Mouse (Mus musculus): ENCODE results near the gene D5Ertd579e.

Gene D5Ertd579e

DNA sequence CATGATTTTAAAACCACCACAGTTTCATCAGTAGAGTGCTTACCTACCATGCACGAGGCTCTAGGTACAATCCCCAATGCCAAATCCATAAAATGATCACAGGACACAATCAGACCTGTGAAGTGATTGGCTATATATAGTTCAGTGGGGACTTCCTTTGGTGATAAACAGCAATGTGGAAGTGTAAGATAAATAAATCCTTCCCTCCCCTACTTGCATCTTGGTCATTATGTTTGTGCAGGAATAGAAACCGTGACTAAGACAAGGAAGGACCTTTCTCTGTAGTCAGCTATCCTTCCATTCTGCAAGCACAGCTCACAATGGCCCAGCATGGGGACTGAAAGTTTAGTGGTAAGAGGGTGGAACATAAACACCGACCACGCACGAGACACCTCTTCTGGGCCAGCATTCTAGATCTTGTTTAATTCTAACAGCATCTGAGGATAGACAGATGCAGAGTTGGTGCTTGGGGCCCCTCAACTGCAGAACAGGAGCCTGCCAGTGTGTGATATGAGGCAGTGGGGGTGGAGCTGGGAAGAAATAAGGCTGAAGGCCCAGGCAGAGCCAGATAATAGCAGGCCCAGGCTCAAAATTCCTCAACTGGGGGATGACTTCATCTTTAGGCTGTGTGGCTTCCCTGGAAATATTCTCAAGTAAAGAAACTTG, 25.0 kb upstream of the D5Ertd579e start:
- no peak for DNase-seq (ENCODE audit: extremely low read depth, low read depth, low spot score)

DNA sequence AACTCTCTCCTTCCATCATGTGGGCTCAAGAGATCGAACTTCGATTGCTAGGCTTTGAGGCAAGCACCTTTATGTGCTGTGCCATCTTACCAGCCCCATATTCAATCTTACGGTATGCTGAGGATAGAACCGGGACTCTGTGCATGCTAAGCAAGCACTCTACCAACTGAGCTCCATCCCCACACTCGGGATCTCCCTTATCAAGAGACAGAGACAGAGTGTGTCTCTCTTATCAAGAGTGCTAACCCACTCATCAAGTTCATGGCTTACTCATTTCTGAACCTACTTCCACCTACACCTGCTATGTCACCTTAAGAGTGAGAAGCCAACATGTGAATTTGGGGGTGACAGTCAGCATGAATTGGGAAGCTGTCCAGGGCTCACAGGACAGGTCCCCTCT, 24.4 kb upstream of the D5Ertd579e start:
- DNase-seq (ENCODE audit: extremely low read depth, low read depth, low spot score) = no peak

DNA sequence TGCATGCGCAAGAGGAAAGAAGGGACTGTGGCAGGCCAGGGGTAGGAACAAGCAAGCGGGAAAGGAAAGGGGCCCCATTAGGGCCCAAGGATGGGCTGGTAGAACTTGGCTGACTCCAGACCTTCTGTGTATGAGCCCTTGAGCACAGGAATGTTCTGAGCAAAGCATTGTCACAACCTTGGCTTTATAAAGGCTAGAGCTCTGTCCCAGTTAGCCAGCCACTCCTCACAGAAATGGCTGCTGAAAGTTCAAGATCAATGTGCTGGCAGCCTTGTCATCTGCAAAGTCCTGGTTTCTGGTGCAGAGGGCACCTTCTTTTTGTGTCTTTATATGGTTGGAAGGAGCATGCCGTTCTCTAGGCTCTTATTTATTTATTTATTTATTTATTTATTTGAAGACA, 23.8 kb upstream of the D5Ertd579e start:
- no peak for DNase-seq (ENCODE audit: extremely low read depth, low read depth, low spot score)

DNA sequence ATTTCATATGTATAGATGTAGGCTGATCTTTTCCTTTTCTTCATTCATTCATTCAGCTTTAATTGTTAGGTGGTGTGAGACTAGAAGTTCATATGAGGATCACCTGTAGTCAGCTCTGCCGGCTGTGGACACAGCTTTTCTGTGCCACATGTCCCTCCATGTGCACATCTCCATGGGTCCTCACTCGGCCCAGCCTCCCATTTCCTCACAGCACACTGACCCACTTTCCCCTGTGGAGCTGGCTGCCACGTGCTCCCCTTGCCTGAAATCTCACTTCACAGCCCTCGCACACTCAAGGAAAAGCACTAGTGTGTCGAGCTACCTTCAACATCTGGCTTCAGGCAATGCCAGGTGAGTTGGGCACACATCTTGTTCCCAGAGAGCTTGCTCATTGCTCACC, 23.3 kb upstream of the D5Ertd579e start:
- DNase-seq (ENCODE audit: extremely low read depth, low read depth, low spot score) = no peak

DNA sequence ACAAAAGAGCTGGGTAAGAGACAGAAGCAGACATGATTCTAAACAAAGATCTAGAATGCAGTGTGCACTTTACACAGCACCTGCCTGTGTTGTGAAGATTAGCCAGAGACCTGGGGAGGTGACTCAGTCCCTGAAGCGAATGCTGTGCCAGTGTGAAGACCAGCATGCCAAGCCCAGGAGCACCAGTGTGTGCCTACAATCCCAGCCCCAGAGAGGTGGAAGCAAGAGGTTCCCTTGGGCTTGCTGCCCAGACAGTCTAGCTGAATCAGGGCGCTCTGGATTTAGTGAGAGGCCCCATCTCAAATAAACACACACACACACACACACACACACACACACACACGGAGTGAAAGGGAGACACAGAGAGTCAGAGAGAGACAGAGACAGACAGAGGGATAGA, 22.1 kb upstream of the D5Ertd579e start:
- DNase-seq (ENCODE audit: extremely low read depth, low read depth, low spot score) = no peak

DNA sequence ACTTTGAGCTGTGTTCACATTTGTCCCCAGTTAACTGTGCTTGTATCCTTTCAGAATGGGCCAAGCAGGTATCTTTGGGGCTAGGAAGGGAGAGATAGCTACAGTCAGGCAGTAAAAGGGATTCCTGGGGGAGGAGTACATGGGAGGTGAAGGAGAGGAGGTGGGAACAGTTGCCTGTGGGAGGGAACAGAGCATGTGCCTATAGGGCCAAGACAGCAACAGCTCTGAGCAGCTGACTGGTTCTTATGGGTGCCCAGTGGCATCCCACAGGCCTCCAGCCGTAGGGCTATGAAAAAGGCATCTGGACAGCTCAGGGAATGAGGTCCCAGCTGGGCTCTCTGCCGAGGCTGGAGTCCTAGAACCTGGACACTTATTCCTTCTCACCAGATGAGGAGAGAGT, 21.0 kb upstream of the D5Ertd579e start:
- no peak for DNase-seq (ENCODE audit: extremely low read depth, low read depth, low spot score)

DNA sequence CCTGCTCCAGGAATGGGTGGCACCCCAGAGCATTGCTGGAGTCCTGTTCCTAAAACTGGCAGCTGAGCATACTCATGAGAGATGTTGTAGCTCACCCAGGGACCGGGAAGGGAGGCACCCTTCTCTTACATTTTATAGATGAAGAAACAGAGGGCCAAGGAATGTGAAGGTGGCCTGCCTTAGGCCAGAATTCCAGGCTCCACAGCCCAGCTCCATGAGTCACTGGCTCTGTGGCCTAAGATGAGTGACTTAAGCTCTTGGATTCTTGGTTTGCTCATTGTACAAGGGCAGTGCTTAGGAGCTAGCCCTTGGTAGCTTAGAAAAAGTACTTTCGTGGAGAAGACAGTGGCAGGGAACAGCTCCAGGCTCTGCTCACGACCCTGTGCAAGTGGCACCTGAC, 19.0 kb upstream of the D5Ertd579e start:
- DNase-seq (ENCODE audit: extremely low read depth, low read depth, low spot score) = no peak

DNA sequence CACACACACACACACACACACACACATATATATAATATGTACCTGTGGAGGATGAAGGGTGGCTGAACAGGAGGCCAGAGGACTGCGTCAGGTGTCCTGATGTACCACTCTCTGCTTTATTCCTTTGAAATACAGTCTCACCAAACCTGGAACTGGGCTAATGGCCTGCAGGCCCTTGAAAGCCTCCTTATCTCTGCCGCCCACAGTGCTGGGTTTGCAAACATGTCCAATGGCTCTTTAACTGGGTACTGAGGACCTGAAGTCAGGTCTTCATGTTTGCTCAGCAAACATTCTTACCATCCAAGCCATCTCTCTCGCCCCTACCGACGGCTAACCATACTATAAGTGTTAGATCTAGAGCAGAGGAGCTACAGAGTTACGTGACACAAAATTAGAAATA, 17.9 kb upstream of the D5Ertd579e start:
- DNase-seq (ENCODE audit: extremely low read depth, low read depth, low spot score) = no peak

DNA sequence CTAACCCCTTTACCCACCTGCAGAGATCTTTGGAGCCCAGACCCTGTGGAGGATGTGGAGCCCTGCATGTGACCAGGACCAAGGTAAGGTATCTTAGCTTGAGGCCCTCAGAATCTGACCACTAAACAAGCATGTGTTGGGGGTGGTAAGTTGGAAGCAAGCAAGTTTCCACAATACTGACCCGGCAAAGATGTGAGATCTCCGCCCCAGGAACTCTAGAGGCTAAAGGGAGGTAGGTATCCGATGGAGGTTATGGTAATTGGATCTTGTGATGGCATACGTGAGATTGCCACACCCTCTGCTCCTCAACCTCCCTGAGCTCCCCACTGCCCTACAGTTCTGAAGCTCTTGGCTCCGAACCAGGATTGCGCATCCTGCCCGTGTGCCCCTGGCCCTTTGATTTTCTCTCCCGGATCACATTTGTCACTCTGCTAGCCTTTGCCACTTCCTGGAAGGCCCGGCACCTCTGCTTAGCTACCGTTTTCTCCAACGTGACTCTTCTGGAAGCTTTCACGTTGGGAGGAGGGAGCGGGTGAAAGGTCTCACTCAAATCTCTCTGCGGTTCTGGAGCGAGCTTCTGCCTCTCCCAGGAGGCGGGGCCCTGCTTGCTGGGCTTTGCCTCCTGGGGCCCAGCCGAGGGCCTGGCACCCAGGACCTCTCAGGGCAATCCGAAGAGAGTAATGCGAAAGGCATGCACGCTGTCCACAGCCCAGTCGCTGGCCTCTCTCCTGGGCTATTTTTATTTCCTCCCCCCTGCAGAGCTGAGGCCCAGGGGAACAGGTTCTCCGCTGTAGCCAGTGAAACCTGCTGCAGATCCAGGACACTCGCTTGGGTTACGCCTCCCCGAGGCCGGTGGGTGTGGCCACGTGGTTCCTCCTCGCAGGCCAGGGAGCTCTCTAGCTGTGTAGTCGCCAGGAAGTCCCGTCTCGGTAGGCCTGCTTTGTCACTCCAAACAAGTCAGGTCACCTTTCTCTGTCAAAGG, 17.0 kb upstream of the D5Ertd579e start:
- peak; percentile 70 for DNase-seq (ENCODE audit: extremely low read depth, low read depth, low spot score)

DNA sequence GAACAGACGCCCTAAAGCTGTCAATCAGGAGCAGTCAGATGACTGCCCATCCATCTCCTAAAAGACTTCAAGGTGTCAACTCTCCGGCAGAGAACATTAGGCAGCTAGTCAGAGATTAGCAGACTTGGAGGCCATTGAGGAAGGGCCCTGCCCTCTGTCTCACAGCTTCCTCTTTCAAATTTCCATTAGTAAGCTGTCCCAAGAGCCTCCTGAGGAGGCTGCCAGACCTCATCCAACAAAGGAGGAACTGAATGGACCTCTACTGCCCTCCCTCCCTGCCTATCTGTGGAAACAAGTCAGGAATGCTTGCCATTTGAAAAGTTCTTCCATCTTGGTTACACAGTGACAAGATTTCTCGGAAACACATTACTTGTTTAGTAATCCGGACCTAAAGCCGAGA, 16.0 kb upstream of the D5Ertd579e start:
- DNase-seq (ENCODE audit: extremely low read depth, low read depth, low spot score) = no peak

DNA sequence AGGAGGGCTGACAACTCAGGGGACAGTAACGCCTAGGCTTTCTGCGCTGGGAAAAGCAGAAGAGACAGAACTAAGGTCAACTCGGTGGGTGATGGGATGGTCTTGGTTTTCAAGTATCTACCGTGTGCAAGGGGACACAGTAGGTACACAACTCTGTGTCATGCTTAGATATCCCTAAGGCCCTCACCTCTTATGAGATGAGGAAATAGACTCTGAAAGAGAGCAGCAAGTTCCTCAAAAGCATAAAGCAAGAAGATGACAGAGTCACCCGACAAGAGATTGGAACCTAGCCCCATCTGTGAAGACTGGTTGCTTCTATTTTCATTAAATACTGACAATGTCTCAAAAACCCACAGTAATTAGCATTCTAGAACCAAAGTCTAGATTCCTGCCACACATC, 10.0 kb upstream of the D5Ertd579e start:
- DNase-seq (ENCODE audit: extremely low read depth, low read depth, low spot score) = no peak

DNA sequence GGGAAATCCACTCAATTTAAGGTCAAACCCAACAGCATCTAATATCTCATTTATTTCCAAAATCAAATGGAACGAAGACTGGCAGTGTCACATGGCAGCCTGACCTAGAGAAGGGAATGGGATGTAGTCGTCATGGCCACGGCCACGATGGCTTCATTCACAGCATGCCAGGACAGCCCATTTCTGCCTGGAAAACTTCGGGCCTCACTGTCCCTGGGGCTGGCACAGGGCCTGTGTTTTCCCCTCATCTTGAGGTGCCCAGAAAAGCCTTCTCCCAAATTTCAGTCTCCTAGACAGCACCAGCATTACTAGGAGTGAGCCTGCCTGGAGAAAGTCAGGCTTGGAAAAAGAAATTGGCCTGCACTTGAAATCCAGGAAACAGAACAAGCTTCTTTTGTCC, 9.6 kb upstream of the D5Ertd579e start:
- DNase-seq (ENCODE audit: extremely low read depth, low read depth, low spot score) = no peak

DNA sequence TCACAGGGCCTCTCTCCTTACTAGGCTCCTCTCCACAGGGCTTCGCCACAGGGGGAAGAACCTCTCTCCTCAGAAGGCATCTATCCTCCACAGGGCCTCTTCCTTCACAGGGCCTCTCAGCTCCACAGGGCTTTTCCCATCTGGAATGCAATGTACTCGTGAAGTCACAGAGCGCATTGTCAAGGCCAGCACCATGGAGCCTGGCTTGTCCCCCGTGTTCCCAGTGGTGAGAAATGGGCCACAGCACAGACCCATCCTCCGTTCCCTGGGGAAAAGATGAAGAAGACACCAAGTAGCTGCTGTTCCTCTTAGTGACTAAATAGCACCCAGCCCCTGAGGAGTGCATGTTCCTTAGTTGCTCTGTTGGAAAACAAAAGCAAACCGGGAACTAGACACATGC, 8.9 kb upstream of the D5Ertd579e start:
- no peak for DNase-seq (ENCODE audit: extremely low read depth, low read depth, low spot score)

DNA sequence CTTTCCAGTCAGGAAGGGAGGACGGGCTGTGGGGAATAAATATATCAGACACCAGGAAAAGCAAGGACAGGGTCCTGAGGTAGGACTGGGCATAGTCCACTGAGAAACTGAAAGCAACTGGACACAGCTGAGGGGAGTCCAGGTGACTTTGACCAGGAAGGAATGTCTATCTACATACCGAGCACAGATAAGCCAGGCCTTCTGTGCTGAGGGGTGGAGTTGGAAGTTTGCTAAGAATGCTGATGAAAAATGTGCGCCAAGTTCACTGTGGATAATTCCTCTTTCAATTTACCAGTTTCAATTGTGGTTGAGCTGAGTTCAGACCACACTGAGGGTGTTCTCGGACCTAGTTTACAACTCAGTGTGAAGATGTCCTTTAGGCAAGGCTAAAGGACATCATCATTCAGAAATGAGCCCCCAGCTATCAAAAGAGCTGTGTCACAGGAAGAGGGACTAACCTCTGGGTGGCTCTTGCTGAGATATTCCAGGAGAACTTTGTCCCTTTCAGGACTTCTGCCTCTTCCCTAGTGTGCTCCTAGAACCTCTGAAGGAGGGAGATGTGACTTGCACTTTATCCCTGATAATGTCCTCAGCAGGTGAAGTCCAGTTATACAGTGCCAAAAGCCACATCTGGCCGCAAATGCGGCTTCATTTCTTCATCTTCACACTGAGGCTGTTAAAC, 5.3 kb upstream of the D5Ertd579e start:
- no peak for DNase-seq (ENCODE audit: extremely low read depth, low read depth, low spot score)

DNA sequence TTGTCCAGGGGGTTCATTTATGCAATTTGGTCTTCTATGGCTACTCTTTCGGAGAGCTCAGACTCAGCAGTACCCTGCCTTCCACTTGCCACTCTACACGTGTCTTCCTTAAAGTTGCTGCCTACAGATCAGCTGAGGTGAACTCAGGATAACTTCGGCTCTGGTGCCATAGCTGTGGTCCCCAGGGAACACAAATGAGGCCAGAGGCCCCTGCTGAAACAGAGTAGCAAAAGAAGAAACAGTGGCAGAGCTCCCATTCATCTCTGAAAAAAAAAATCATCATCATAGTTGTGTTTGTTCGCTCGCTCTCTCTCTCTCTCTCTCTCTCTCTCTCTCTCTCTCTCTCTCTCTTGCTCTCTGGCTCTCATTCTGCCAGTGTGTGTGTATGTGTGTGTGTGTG, 2.9 kb upstream of the D5Ertd579e start:
- no peak for DNase-seq (ENCODE audit: extremely low read depth, low read depth, low spot score)

DNA sequence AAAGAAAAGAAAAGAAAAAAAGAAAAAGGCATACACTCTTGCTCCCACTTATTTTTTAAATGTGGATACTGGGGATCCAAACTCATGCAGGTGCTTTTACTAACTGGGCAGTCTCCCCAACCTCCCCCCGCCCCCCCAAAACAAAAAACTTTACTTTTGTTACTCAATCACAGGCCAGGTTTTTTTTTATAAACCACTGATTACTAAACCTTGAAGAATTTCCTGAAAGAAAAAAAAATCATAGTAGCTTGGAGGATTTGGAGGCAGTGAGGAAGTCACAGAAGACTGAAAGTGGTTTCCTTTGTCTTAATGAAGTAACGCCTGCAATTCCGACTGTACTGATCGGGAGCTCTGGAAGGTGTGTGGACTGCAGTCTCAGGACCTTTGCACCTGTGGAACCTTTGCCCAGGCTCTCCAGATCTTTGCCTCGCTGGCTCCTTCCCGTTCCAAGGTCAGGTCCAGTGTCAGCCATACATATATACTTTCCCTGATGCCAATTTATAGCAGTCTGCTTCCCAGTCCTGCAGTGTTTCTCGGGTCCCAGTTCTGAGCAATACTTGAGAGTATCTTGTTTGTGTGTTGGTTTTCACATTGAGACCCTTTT, 2.3 kb upstream of the D5Ertd579e start:
- no peak for DNase-seq (ENCODE audit: extremely low read depth, low read depth, low spot score)

DNA sequence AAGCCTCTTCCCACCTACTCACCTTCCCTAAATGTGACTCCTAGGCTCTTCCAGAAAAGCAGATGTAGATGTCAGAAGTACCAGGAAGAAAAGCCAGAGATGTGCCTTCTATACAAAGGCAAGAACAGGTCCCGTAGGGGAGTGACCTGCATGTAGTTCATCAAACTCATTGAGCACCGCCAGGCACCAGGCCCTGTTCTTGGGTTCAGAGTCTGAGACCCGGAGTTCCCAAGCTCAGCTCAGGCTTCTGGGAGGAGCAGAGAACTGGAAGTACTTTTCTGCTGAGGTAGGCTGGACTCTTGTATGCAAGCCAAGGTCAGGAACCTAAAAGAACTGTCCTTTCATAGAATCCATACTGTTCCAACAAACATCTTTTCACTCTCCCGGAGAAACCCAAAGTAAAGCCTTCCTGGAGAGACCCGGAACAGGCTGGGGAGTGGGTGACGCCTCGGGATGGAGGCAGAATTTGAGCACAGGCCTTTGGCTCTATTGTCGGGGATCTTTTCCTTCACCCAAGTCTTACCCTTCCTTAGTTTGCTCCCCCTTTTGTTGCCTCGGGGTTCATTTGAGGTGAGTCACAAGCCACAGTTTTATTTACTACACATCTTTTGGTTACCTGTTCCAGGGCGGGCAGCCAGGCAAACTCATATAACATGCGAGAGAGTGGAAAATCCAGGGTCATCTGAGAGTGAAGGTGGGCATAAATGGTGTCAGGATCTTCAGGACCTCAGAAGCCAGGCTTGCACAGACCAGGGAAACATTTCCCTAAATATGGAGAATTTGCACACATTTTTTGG, 878 bp upstream of the D5Ertd579e start:
- DNase-seq (ENCODE audit: extremely low read depth, low read depth, low spot score) = no peak

DNA sequence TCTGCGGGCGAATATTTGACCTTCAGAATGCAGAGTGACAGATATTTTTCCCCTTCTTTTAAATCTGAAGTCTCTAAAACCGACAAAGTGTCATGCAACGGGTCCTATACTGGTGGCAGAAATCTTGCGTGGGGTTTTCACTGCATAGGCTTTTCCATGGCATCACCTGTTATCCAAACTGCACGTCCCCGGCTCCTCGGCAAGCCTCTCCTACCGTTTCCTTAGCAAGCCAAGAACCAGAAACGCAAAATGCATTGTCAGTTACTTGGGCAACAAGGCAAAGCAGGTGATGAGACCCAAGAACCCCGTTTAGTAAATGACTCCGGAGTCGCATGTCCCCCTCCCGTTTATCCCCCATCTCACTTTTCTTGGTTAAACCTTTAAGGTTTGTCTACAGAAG, 819 bp downstream of the D5Ertd579e start:
- DNase-seq (ENCODE audit: extremely low read depth, low read depth, low spot score) = no peak

DNA sequence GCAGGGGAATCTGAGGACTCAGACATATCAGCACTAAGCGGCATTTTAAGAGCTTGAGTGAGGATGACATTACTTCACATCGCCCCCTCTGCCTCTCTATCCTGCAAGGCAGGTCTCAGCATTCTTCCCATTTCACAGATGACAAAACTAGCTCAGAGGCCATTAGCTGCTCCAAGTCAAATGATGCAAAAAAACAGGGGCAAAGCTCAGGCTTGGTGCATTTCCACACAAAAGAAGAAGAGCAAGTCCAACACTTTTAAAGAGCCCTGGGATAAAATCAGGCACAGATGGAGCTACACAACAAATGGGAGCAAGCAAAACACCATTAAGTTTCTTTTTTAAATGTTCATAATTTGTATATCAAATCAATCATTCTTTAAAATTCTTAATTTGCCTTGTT, 2.2 kb downstream of the D5Ertd579e start:
- no peak for DNase-seq (ENCODE audit: extremely low read depth, low read depth, low spot score)

DNA sequence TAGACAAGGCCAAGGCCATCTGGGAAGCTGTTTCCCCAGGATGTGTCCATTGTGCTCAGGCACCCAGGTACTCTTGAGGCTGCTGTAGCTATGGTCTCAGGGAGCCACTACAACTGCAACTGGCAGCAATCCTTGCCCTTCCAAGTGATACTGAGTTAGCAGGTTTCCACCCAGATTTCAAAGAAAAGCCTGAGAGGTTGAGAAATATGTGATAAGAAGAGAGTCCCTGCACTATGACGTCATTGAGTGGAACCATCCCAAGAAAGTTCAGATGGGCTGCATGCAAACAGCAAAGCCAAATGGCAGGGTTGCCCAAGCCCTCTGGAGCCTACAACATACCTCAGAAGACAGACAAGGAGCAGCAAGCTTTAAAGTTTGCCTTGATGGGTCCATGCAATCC, 4.4 kb downstream of the D5Ertd579e start:
- DNase-seq (ENCODE audit: extremely low read depth, low read depth, low spot score) = no peak

DNA sequence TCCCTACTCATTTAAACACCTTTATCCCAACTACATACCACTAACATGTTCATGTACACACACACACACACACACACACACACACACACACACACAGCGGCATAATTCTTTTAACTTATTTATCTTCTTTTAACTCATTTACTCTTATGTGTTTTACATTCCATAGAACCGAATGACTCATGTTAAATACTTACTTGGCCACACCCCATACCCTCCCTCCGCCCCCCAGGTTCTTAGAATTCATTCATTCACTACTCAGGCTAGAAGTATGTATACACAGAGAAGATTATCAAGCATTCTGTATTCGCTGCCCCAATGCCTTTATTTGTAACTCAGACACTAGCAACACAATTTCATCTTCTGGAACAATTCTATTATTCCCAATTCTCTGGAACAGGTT, 10.7 kb downstream of the D5Ertd579e start:
- no peak for DNase-seq (ENCODE audit: extremely low read depth, low read depth, low spot score)

All from fat pad, adult 2 months (tissue).